Mouse (Mus musculus) retina, embryonic 14.5 days (tissue): ENCODE measurements around the gene Cactin.
A peak's percentile ranks its signal among the peaks of the same experiment; 100 is the strongest.

Experiments used
- DNase-seq: peaks from one replicate; pipeline ENCODE4 v3.0.0-alpha.2; 2015; ENCODE audit warnings: low spot score

Cactin gene

DNA sequence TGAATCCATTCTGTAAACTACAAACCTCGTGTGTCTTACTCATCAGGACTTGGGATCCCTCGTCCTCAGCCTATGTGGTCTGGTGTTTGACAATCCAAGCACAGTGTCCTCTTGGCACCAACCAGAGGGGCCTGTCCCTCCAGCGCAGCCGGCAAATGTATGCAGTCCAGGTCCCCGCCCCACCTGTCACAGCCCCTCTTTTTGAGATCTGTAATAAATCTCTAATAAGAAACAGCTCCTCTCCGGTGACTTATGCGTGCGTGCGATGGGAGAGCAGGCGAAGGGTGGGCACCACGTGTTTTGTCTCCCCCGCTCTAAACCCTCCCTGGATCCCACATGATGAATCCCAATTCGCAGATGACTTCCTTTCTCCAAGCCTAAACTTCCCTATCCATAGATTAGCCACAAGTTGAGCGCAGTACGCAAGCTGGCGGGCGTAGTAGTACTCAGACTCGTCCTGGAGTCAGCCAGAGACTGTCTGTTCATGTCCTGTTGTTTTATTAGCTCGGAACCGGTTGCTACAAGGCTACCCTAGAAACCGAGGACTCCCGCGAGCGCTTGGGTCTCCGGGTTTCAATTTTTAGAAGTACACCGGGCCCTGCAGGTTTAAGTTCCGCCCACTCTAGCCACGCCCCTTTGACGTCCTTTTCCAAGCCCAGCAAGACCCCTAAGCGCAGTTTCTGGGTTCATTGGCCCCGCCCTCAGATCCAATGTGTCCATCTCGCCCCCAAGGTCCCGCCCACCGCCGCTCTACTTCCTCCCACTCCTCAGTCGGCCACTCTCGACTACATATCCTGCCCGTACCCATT, 958 bp upstream of the Cactin start:
- peak; percentile 99 for DNase-seq

GRCm38 (mm10) chr10:81321436-81321835, 533 bp downstream of the Cactin start:
- DNase-seq: no peak

DNA sequence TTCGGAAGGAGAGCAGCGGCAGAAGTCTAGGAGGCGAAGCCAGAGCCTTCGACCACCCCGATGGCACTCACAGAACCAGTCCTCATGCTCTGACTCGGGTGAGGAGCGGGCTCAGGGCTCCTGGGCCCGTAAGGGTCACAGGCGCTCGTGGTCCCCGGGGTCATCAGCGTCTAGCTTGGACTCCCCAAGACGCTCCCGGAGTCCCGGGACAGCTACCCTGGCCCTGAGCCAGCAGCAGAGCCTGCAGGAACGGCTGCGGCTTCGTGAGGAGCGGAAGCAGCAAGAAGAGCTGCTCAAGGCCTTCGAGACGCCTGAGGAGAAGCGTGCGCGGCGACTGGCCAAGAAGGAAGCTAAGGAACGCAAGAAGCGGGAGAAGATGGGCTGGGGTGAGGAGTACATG, 1.5 kb downstream of the Cactin start:
- no peak for DNase-seq

DNA sequence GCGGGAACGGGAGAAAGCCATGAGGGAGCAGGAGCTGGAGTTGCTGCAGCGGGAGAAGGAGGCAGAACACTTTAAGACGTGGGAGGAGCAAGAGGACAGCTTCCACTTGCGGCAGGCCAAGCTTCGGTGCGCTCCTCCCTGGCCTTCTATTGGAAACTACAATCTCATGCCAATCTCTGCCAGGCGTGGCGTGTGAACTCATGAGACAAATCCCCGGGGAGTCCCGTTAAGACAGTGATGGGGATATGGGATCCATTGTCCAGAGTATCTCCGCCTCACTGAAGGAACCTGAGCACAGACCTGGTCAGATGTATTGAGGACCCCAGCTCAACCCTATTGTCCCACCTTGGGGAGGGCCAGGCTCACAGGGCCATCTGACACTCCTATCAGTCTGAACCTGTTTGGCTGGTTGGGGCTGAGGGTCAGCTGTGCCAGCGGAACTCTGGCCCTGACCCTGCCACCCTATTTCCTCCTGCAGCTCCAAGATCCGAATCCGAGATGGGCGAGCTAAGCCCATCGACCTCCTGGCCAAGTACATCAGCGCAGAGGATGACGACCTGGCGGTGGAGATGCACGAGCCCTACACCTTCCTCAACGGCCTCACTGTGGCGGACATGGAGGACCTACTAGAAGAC, 2.4 kb downstream of the Cactin start:
- DNase-seq: no peak

DNA sequence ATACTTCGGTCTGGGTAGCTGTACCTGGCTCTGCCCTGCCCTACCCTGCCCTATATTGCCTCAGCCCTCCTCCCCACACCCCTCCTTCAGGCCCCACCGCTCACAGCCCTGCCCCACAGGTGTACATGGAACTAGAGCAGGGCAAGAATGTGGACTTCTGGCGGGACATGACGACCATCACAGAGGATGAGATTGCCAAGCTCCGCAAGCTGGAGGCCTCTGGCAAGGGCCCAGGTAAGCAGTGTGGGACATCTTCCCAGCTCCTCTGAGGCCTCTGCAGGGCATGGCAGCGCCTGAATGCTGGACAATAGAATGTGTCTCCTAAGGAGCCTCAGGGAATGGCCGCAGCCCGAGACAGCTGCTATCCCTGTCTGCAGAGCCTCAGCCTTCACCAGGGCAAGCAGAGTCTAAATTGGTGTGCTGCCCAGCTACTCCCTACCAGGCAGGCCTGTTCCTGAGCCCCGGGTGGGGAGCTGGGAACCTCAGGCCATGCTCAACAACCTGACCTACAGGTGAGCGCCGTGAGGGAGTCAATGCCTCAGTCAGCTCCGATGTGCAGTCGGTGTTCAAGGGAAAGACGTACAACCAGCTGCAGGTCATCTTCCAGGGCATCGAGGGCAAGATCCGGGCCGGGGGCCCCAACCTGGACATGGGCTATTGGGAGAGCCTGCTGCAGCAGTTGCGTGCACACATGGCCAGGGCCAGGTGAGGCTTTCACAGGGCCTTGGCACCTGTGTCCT, 3.1 kb downstream of the Cactin start:
- DNase-seq: no peak

- no peak for DNase-seq
These were observed 4.3 kb downstream of the Cactin start for GRCm38 (mm10) chr10:81325176-81325575.

- DNase-seq: no peak
These were observed 4.9 kb downstream of the Cactin start for GRCm38 (mm10) chr10:81325781-81326180.

DNA sequence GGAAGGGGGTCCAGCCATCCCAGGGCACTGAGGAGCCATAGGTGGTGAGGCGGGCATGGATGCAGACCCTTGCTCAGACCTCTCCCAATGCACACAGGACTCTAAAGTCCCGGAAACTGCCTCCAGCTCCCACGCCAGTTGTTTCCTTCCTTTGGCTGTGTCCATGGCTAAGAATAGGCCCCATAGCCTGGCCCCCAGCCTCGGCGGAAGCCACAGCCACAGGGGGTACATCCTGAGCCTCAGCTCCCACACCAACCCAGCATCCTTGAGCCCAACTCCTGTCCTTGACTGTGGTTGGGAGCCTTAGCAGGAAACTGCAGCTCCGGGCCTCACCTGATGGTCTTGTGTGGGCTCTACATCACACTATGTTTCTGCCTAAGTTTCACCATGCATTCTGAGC, 6.0 kb downstream of the Cactin start:
- no peak for DNase-seq

DNA sequence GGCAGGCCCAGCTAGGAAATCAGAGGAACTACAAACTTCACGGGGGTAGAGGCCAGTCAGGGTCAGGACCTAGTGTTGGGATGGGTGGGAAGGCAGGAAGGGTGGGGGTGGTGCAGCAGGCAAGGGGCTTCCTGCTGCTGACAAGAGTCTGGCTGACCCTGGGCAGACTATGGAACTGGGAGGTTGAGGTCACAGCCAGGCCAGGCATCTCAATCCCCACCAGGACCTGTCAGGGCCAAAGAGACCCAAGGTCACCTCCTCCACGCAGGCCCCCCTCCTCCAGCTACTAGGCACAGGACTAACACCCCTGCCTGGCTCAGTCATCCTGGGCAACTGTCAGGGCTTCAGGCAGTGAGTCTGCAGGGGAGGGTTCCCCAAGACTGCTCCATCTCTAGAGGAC, 7.1 kb downstream of the Cactin start:
- DNase-seq: no peak

GRCm38 (mm10) chr10:81328386-81328785, 7.5 kb downstream of the Cactin start, which contains the start of gene Tbxa2r:
TSS of gene Tbxa2r (plus strand) at chr10:81328731.
- no peak for DNase-seq

GRCm38 (mm10) chr10:81329194-81329975, 8.5 kb downstream of the Cactin start:
- no peak for DNase-seq

DNA sequence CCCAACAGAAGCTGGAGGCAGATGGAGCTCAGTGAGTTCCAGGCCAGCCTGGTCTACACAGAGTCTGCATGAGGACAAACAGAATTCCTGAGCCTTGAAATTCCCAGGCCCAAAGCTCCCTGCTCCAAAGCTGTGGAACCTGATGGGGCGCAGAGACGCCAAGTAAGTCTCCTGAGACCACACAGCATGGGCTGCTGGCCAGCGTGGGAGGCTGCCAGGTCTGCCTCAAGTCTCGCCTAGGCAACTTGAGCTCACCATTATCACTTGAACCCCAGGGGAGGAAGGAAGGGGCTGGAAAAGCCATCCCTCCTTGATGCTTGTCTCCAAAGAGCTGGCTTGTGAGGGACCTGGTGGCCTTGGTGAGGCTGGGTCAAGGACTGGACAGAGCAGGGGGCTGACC, 9.1 kb downstream of the Cactin start:
- no peak for DNase-seq

GRCm38 (mm10) chr10:81332277-81332676, 11.4 kb downstream of the Cactin start:
- no peak for DNase-seq

DNA sequence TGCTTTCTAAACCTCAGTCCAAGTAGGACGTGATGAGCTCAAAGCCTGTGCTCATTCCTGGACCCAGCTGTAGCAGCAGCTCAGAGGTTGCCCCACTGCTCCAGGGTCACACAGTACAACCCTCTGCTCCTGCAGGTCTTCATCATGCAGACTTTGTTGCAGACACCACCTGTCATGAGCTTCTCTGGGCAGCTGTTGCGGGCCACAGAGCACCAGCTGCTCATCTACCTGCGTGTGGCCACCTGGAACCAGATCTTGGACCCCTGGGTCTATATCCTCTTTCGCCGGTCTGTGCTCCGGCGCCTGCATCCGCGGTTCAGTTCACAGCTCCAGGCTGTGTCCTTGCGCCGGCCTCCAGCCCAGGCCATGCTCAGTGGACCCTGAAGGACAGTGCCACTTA, 13.4 kb downstream of the Cactin start:
- no peak for DNase-seq

DNA sequence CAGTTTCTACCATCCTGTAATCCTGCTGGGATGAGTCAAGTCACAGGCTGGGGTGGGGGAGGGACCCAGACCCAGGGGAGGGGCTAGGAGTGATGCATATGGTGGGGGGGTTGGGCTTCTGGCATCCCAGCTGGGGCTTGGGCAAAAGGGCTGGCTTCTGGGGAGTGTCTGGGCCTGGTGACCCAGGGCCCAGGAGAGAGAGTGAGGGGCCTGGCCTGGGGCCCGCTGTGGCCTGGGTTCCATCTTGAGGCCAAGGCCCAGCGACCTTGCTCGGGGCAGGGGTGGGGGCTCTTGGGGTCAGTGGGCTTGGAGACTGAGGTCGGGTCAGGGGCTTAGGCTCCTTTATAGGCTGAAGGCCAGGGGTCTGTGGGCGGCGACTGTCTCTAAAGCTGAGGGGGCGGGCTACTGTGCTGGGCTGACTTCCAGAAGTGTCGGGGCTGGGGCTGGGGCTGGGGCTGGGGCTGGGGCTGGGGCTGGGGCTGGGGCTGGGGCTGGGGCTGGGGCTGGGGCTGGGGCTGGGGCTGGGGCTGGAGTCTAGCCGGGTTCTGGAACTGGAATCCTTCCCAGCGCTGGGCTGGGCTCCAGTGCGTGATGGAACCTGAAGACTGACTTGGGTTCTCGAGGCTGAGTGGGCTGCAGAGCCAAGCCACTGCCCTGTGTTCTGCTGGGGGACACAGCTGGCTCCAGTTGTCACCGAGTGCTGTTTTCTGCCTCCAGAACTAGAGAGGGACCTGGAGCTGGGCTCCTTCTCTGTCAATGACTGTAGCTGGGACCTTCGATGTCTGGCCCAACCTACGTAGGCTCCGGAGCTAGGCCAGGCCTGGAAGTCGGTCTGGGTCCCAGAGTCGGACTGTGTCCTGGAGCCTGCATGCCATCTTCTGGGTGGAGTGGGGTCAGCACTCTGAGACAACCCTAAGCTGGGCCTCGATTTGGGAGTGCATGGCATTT, 14.8 kb downstream of the Cactin start:
- DNase-seq: no peak

DNA sequence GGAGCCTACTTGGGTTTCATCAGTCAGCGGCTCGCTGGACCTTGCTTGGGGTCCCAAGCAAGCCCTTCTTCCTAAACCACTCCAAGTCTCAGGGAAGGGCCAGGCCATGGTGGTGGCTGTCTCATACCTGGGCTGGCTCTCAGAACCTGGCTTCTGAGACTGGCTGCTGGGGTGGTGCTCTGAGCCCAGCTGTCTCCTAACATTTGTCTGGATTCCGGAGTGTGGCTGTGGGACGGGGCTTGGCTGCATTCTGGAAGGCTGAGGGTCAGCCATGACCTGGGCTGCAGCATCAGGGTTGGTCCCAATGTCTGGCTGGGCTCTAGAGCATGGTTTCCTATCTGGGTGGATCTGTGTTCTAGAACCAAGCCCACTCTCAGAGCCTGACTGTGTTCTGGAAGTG, 15.7 kb downstream of the Cactin start:
- DNase-seq: no peak

- DNase-seq: no peak
These were observed 19.8 kb downstream of the Cactin start for GRCm38 (mm10) chr10:81340551-81341332.

- DNase-seq: peak; percentile 82
These were observed 20.5 kb downstream of the Cactin start for GRCm38 (mm10) chr10:81341333-81341949.

DNA sequence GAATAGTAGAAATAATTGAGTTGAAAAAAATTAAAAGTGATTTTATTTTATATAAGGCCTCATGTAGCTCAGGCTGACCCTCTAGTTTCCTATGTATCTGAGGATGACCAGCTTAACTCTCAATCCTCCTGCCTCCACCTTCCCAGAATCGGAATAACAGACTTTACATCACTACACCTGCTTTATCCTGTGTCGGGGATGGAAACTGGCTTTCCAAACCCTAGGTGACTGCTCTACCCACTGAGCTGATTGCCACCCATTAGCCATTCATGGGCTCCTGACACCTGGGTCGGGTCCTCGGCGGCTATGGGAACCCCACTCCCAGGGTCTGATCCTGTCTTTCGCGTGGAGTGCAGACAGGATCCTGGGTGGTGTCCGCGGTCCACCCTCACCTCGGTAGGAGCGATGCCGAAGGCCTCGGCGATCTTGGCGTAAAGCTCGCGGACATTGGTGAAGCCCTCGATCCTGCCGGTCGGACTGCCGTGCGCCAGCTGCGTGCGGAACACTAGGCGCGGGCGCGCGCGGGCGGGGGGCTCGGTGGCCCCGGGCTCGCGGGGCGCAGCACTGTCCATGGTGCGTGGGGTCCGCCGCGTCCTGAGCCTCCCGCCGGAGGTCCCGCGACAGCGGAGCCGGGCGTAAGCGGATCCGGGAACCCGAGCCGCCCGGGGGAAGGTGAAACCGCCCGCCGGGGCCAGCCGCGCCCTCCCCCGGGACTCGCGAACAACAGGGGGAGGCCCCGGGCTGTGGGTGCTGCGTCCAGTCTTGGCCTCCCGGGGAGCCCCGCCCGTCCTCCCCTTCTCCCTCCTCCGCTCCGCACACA, 22.0 kb downstream of the Cactin start, which contains the start of gene Gipc3:
Gene Gipc3, minus strand, starts transcription at position 581 of the 820 bp plus-strand sequence.
- DNase-seq: no peak
